Mouse (Mus musculus): ENCODE results near the gene P2ry6.

DNA sequence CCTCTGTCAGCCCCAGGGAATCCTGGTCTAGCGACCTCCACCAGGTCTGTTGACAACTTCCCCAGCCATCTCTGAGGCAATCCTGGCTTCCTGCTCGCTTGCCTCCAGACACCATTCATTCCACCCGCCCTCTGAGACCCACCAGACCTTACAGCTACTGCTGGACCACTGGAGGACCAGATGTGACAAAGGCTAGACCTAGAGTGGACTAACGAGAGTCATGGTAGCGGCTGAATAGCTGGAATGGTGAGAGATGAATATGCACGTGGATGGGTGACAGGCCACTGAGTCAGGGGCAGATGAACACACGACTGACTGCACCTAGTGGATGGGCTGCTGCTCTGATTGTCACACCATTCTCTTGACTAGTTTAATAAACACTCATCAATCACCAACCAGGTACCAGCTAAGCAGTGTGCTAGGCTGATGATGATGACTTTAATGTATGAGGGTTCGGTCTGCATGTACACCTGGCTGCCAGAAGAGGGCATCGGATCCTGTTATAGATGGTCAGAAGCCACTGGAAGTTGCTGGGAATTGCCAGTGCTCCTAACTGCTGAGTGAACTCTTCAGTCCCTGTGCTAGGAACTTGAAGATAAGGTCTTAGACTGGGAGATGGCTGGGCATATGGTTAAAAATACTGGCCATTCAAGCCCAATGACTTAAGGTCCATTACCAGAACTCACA lies 71.9 kb downstream of the P2ry6 start:
- TF ChIP-seq POLR2A (IDR thresholded peaks at IDR 0.05; ENCODE audit: borderline replicate concordance, extremely low read depth, low read depth, low read length) (no peak), CTCF (IDR thresholded peaks at IDR 0.05; ENCODE audit: insufficient read depth, low read length) (peak; percentile 49)
